Mouse (Mus musculus) kidney, adult 2 months (tissue): ENCODE data around the gene Fam229a.

ENCODE experiments used
- CTCF ChIP-seq: fragments of 200-500 bp; conservative IDR thresholded peaks from 2 replicates; pipeline ENCODE4 v1.5.1; 2011; ENCODE audit warnings: low read depth, mild to moderate bottlenecking, control low read depth, low read length, moderate library complexity, mixed read lengths; ENCODE audit not compliant: insufficient read depth, insufficient read length
- POLR2A ChIP-seq: fragments of 200-500 bp; IDR thresholded peaks from one replicate; pipeline ENCODE4 v1.6.1; 2011; ENCODE audit warnings: low read depth, low read length, control low read depth

DNA sequence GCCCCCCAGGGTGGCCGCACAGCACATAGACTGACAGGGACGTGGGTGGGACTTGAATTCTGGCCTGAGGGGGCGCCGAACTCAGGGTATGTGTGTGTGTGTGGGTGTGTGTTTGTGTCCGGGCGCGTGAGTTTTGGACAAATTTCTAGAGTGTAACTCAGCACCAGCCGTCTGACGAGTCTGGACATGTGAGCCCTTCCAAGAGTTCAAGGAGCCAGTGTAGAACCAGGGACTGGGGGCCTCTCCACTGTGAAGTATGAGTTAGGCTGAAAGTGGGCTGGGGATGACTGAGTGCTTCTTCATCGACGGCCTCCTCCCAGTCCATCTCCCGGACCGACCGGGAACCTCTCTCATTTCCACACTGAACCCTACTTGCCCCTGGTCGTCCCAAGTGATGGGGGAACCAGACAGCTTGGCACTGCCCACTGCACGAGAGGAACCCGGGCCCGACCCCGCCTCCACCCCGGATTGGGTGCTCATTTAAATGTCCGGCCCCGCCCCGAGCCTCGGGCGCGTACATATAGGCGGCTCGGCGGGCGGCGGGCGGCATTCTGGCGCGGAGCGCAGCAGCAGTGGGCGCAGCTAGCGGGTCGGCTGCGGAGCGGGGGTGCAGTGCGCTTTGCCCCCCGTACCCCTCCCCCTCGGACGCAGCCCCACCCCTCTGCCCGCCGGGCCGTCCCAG is 22.2 kb downstream of the Fam229a start, which contains the start of gene Marcksl1:
- no peak for TF ChIP-seq CTCF
- TF ChIP-seq POLR2A = peak; percentile 64
